Mouse (Mus musculus) MEL (cell line): ENCODE results near the gene Acss1.

ENCODE experiments used
- CTCF ChIP-seq, 3 experiments: IDR thresholded peaks in 2 of 3; conservative IDR thresholded peaks in 1 of 3; 2 replicates each; pipeline ENCODE4 v1.5.1; 2011 to 2012; ENCODE audit warnings: low read length in 3 of 3, low read depth in 2 of 3, mild to moderate bottlenecking in 2 of 3, improper control_type of control experiment in 1 of 3, inconsistent platforms in 1 of 3, mixed read lengths in 1 of 3, moderate library complexity in 1 of 3; ENCODE audit not compliant: control insufficient read depth in 1 of 3, insufficient read depth in 1 of 3, poor library complexity in 1 of 3, severe bottlenecking in 1 of 3
- MYB ChIP-seq: IDR thresholded peaks from 2 replicates; pipeline ENCODE4 v1.6.1; 2011; ENCODE audit warnings: mild to moderate bottlenecking, low read depth, low read length, improper control_type of control experiment
- NELFE ChIP-seq: IDR thresholded peaks from 2 replicates; pipeline ENCODE4 v1.6.1; 2011; ENCODE audit warnings: low read depth, low read length, improper control_type of control experiment
- POLR2A ChIP-seq, 2 experiments: IDR thresholded peaks; 2 replicates each; pipeline ENCODE4 v1.6.1; 2011 to 2012; ENCODE audit warnings: low read length in 2 of 2, mild to moderate bottlenecking in 2 of 2, control low read depth in 1 of 2, improper control_type of control experiment in 1 of 2, low read depth in 1 of 2, moderate library complexity in 1 of 2; ENCODE audit not compliant: control insufficient read depth in 1 of 2, insufficient read depth in 1 of 2, poor library complexity in 1 of 2
- SMC3 ChIP-seq: IDR thresholded peaks from 2 replicates; pipeline ENCODE4 v1.6.1; 2011; ENCODE audit warnings: low read depth, low read length, improper control_type of control experiment
- TAL1 ChIP-seq: IDR thresholded peaks from 2 replicates; pipeline ENCODE4 v1.6.1; 2012; ENCODE audit warnings: mild to moderate bottlenecking, inconsistent platforms, low read length, moderate library complexity, mixed read lengths
- TCF12 ChIP-seq: IDR thresholded peaks from 2 replicates; pipeline ENCODE4 v1.6.1; 2014; ENCODE audit warnings: low read depth, mild to moderate bottlenecking, inconsistent platforms, low read length, improper control_type of control experiment, moderate library complexity

- no peak for TF ChIP-seq POLR2A (IDR thresholded peaks at IDR 0.05; ENCODE audit: control insufficient read depth in 1 of 2, insufficient read depth in 1 of 2, low read depth in 1 of 2, low read length in 2 of 2, poor library complexity in 1 of 2)
- no peak for TF ChIP-seq CTCF (IDR thresholded peaks at IDR 0.05 in 2 of 3, conservative IDR thresholded peaks at IDR 0.05 in 1 of 3; ENCODE audit: control insufficient read depth in 1 of 3, insufficient read depth in 1 of 3, low read depth in 2 of 3, low read length in 3 of 3, poor library complexity in 1 of 3, severe bottlenecking in 1 of 3)
- TF ChIP-seq NELFE: no peak
- TF ChIP-seq SMC3: no peak
- TF ChIP-seq TAL1: no peak
- no peak for TF ChIP-seq TCF12
- no peak for TF ChIP-seq MYB
Observed at GRCm38 (mm10) chr2:150656112-150656511, 12.2 kb downstream of the Acss1 start.
